Mouse (Mus musculus) forelimb bud, embryonic 11.5 days (tissue): Measurements from ENCODE around the gene Zbtb18.
"Not testable (repeated sequence)": the region's sequence is repeated elsewhere in the genome, so short reads cannot be mapped to it uniquely, and the experiment has no call there.

ENCODE experiments used
- DNase-seq: peaks from one replicate; pipeline ENCODE4 v3.0.0-alpha.2; 2012; ENCODE audit warnings: low read depth, low spot score

Gene Zbtb18

DNA sequence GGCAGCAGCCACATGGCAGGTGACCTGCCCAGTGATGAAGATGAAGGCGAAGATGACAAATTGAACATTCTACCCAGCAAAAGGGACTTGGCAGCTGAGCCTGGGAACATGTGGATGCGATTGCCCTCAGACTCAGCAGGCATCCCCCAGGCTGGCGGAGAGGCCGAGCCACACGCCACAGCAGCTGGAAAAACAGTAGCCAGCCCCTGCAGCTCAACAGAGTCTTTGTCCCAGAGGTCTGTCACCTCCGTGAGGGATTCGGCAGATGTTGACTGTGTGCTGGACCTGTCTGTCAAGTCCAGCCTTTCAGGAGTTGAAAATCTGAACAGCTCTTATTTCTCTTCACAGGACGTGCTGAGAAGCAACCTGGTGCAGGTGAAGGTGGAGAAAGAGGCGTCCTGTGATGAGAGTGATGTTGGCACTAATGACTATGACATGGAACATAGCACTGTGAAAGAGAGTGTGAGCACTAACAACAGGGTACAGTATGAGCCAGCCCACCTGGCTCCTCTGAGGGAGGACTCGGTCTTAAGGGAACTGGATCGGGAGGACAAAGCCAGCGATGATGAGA lies 5.5 kb downstream of the Zbtb18 start:
- DNase-seq, result peak; percentile 59

DNA sequence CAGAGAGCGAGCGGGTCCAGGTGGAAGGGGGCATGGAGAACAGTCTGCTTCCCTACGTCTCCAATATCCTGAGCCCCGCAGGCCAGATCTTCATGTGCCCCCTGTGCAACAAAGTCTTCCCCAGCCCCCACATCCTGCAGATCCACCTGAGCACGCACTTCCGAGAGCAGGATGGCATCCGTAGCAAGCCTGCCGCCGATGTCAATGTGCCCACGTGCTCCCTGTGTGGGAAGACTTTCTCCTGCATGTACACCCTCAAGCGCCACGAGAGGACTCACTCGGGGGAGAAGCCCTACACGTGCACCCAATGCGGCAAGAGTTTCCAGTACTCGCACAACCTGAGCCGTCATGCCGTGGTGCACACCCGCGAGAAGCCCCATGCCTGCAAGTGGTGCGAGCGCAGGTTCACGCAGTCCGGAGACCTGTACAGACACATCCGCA lies 6.0 kb downstream of the Zbtb18 start:
- DNase-seq, result no peak

DNA sequence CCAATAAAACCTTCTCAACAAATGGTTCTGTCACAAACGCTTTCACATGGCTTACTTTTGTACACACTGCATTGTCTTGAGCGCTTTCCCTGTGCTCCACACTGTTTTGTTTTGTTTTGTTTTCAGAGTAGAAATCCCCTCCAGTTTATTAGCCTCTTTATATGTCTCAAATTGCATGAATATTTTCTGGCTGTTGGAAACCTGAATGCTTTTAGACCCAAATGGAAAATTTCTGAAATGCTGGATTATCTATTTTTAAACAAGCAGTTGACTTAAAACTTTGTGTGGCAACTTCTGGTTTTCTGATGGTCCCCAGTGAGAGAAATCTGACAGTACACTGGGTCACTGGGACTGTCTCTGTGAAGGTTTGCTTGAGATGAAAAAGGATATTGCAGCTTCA lies 6.8 kb downstream of the Zbtb18 start:
- no peak for DNase-seq

DNA sequence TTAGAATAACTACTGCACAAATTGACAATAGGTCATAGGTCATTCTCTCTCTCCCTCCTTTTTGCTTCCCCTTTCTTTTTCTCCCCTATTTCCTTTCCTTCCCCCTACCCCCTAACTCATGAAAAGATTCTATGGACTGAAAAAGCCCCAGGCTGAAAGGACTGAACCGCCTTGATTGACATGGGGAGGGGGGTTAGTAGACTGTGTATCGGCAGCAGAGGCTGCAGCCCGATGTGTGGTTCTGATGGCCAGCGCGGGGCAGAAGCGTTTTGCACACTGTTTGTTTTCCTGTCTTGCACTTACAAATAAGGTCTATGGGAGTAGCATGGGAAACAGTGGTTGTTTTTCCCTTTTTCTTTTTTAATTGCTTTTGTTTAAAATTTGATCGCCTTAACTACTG lies 7.7 kb downstream of the Zbtb18 start:
- not testable (repeated sequence) for DNase-seq

DNA sequence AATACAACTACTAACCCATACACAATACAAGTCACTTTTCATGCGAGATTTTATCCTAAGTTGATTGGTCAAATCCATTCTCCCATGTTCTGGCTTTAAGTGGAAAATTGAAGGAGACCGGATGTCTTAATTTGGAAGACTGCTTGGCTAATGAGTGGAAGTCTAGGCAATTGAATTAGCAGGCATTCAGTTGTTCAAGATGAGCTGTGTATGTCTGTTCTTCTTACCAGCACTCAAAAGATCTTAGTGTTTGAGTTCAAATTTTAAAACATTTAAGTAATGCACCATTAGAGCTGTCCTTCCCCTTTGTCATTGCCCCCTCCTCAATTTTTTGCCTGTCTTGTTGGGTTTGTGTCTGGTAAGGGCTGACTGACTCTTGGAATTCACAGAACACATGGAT lies 8.9 kb downstream of the Zbtb18 start:
- no peak for DNase-seq

DNA sequence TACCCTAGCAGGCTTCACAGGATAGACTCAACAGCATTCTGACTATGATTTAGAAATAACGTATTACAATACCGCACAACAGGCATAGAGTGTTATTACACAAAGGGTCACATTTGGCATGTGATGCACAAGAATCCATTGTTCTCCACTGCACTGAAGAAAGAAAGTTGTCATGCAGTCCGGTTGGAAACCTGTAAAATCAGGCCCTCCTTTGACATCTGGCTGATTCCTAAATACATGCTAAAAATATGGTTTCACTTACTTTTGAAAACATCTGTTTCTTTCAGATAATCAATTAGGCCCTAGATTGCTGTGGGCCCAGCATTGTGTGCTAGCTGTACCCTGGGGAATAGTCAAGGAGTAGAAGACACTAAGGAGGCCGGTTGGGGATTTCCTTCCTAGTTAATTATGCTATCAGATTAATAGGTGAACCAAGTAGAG lies 9.9 kb downstream of the Zbtb18 start:
- no peak for DNase-seq

DNA sequence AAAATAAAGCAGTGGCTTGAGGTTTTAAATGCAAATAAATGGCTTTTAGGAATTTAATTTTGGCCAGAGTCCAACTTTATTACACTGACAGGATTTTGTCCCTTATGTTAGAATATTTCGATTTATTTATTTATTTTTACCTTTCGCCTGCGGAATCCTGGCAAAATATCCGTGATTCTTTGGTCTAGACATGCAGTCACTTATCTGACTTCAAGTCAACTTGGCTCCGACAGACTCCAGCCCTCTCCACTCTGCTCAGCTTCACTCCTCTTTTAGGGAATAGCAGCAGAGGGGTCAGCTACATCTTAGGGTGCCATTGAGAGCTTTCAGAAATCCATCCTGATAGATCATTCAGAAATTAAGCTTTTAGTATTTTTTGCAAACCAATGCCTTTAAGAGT lies 10.8 kb downstream of the Zbtb18 start:
- DNase-seq, result no peak

DNA sequence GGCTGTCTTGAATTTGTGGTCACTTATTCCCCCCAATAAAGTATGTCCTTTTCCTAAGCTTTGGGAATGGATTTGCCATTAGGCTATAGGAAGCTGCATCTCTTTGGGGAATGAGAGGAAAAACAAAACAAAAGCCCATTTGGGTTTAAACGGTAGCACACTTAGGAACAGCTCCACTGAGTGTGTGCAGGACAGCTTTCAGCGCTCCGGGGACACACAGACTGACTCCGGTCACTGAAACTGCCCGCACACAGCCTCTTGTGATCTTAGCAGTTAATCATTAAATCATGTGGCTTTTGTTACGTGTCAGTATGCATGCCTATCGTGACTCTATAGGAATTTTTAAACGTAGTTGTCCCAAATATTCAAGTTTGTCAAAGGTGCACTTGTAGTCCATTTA lies 11.7 kb downstream of the Zbtb18 start:
- DNase-seq, result no peak

DNA sequence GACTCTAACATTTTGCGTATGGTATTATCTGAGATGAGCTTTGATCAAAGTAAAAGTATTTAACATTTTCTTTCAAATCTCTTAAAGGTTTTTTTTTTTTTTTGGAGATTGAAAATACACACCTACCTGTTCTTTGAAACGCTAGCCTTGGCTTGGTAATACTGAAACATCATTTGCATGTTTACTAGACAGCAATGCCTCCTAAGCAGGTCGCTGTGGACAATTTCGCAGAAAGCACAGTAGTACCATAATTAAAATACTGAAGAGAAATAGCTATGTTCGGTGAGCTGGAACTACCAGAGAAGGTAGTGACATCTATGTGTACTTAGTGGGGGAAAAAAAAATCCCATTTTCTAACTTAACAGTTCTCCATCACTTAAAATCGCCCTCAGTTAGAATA lies 12.3 kb downstream of the Zbtb18 start:
- no peak for DNase-seq

DNA sequence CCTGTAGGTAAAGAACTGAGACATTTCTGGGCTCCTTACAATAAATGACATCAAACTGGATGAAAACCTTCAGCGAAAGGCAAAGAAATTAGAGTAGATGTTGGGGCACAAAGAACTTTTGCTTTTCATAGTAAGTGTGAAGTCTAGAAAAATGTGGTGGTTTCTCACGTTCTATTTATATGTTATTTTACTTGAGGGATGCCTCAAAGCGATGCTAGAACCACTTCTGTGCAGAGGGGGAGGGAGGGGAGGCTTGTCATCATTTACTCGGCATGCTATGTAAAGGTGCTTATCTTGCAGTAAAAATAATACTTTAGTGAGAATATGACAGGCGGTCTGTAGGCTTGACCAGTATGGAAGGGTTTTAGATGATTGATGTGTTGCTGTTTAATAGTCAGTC lies 13.3 kb downstream of the Zbtb18 start:
- DNase-seq, result no peak

DNA sequence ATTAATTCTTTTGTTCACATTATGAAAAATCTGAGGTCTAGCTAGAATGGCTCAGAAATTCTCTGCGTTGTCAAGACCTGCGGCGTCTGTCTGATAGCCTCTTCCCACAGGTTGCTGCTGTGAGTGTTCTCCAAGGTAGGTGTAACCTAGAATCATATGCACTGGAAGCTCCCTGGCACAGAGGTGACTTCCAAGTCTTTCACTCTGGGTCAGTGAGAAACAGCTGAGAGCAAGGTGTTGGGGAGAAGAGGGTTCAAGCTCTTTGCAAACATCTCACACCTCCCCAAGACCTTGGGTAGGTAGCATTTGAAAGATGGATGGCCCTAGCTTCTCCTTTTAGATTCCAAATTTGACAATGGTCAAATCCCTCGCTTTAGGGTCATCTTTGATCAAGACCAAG lies 14.1 kb downstream of the Zbtb18 start:
- DNase-seq, result no peak

DNA sequence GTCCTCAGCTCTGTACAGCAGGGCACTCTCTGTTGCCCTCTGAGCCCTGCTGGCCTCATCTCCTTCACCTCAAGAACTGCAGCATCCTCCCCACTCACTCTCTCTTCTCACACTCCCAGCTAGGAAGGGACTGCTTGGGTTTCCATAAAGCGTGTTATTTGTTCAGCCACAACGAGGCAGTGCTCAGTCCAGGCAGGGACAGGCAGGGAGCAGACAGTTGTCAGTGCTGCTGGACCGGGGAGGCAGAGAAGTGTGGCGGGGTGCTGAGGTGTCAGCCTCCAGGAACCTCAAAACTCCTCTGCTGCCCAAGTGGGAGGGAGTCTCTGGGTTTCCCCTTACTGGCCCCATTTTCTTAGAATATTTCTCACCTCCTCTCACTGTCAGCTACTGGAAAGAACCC lies 14.6 kb downstream of the Zbtb18 start:
- DNase-seq, result no peak

DNA sequence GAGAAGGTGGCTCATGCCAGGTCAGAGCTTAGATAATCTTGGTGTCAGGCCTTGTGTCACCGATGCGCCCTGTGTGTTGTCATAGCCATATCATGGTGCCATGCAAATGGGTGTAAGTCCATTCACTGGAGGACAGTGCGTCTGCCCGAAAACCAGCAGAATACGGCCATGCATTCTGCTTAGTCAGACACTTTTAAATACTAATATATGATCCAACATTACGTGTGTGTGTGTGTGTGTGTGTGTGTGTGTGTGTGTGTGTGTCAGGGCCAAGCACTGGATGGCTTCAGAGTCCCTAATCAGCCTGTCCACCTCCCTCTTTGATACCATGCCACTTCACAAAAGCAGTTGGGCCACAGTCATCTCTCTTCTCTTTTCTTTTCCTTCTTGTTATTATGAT lies 15.8 kb downstream of the Zbtb18 start:
- no peak for DNase-seq

DNA sequence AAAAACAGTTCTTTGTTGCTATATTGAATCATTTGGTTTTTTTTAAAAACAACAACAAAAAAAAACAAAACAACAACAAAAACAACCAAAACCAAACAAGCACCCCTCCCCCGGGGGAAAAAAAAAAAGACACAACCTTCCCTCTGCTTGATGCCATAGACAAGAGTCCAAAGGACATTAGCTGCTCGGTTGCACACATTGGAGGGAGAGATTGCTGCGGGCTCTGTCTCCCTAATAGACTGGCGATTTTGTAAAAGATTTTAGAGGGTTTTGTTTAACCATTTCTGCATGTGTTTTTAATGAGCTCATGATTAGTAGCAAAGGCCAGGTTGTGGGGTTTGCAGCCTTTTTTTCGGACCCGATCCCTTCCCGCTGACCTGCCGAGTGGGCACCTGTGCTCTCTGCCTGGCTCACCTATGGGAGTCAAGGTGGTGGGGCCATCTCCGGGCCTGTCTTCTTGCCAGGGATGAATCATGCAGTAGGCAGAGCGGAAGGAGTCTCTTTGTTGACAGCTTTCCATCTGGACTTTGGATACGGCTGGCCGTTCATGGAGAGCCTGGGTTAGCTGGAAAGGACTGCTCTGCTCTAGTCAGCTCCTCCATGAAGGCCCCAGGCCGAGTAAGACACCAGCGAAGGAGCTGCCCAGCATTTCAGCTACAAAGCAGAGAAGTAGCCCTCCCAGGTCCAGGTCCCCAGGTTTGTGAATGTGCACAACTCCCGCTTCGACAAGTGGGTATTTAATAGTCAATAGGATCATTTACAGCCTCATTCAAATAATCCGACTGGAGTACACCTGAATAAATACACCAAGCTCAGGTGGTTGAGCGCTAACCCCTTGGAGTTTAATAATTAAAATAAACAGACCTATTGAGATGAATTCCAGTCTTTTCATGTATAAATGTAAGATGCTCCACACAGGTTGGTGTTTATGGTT lies 16.6 kb downstream of the Zbtb18 start:
- no peak for DNase-seq

DNA sequence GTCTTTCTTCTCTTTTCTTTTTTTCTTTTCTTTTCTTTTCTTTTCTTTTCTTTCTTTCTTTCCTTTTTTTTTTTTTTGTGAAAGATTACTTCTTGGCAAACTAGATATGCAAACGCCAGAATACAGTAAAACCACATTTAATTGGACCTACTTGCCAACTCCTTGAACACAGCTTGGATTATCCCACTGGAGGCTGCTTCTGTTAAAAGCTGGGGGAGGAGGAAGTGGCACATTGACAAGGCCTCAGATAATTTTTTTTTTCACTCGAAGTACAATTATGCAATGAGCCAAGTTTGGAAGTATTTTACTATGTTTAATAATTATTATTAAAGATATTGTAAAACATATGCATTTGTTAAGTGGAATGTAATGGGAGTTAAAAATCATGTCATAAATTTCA lies 17.4 kb downstream of the Zbtb18 start:
- no peak for DNase-seq

DNA sequence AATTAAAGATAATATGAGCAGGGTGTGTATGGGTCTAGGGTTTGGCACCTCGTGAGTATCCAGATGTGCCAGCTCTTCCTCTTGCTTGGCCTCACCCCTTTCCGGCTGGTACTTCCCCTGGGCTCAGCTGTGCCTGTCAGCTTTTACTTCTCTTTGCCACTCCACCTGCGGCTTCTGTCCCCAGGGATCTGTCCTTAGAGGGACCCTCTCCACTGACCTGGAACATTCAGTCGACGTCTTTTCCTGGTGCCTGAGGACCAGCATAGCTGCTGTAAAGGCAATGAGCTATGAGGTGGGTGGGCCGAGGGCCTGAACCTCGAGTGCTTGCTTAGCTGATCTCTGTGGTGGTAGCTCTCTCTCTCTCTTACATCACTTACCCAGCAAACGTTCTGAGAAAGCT lies 25.0 kb downstream of the Zbtb18 start:
- DNase-seq, result no peak

DNA sequence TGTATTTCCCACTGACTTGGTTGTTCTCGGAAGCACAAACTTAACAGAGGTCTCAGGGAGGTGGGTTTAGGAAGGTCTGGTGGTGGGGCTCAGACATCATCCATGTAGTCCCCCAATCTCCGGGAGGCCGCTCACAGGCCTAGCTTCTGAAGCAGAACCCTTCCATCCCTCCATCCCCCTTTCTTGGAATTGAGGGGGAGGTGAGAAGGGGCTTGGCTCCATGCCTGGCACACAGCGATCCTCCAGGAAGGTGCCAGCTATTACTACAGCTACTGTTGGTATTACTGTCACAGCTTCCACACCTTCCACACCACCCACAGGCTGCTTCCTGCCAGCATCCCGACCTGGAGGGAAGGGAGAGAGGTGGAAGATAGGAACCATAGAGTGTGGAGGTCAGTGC lies 26.3 kb downstream of the Zbtb18 start:
- no peak for DNase-seq

DNA sequence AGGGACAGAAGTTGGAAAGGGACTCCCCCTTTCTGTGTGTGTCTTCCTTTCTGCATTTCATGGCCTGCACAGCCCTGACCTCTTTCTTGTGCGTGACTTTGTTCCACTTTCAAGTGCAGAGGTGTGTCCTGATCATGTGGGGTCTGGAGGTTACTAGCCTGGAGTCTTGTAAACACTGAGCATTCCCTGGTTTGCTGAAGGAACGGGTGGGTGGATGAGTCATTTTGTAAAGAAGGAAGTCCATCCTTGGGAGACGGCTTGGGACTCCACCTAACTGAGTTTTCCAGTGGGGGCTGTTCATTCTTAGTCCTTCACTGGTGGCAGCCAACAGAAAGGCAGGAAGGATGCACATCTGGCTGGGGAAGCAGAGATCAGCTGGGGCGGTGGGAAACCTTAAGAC lies 27.9 kb downstream of the Zbtb18 start:
- no peak for DNase-seq

DNA sequence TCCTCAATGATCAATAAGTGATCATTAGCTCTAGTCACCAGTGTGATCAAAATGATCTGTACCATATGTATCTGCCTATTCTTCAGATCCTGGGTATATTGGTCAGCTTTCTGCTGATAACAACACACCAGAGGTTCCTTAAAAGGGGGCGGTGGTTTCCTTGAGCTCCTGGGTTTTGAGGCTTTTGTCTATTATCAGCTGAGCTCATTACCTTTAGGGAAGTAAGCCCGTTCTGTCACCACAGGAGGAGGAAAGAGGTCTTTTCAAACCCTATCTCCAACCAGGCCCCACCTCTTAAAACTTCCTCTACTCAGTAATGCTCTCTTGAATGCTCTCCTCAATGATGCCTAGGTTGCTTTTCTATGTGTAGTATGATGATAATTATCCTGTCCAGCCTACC lies 28.8 kb downstream of the Zbtb18 start:
- no peak for DNase-seq

DNA sequence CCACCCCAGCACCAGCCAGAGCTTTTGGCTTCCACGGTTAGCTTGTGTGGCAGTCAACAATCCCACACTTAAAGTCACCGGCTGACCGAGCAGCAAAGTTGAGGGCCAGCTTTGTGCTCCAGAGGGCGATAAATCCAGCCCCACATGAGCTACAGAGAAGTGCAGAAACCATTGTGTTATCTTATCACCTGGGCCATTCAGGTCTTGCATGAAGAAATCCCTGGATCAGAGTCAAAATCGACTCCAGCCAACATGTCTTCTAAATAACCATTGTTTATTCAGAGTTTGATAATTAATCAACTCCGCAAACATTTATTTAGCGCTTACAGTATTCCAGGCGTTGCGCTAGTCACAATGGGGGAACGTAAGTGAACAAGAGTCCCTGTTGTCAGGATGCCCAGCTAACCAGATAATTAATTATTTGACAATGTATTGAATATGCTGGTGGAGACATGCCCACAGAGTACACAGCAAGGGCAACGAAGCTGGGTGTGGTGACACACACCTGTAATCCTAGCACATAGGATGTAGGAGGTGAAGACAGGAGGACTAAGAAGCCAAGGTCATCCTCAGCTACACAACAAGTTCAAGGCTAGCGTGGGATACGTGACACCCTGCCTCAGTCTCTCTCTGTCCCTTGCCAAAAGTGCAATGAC lies 33.5 kb downstream of the Zbtb18 start:
- no peak for DNase-seq

DNA sequence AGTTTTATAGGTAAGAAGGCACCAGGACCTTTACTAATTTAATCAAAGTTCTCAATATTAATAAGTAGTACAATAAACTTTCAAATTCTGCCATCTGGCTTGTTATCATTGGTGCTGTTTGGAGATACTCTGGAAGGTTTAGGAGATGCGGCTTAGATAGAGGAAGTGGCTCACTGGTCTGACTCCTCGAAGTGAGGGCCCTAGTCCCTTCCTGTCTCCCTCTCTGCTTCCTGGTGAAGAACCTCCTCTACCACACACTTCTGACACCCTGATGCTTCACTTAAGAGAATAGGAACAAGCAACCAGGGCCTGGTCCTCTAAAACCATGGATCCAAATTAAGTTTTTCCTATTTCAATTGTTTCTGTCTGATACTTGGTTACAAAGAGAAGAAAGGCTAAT lies 36.4 kb downstream of the Zbtb18 start:
- DNase-seq, result no peak

DNA sequence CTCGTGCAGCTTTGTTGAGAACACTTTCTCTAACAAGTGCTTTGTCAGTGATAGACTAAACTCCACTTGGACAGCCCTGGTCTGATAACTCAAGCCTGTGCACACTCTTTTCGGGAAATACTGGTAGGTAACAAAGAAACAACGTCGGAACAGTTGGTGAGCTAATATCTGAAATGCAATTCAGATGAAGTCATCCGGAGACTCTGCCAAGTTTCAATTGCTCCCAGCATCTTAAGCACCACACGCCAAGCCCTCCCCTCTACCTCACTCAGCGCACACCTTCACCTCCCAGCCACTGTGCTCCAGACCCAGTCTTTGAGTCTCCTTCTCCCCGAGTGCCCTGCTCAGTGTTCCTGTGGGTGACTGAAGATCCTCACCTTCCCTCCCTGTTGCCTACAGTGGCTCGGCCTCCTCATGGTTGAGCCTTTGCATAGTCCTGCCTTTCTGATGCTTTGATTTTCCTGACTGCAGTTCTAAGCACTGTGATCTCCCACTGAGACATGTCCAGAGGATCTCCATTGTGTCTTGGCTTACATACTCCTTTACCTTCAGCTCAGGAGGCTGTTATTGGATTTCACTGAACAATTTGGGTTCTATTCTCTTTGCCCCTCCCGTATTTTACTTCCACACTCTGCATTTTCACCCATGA lies 37.3 kb downstream of the Zbtb18 start:
- no peak for DNase-seq
